Mouse (Mus musculus) ES-E14 (cell line): ENCODE measurements at regions not wholly inside any gene's neighbourhood (a gene's known extent, or its start where the extent isn't known, plus 50 kb on each side); places are given as distances from the start of the nearest gene placed in this dataset.

ENCODE experiments used
- DNase-seq: peaks from one replicate; pipeline ENCODE4 v3.0.0-alpha.2; 2013; ENCODE audit warnings: low read depth, low spot score
- H3K27ac ChIP-seq: 2 replicates; pipeline ENCODE4 v1.5.1; 2012; ENCODE audit warnings: low read depth, mild to moderate bottlenecking, low read length, moderate library complexity, mixed read lengths; ENCODE audit not compliant: poor library complexity, insufficient read depth, severe bottlenecking
- H3K36me3 ChIP-seq: 2 replicates; pipeline ENCODE4 v1.6.1; 2012; ENCODE audit warnings: mild to moderate bottlenecking, low read length, moderate library complexity, mixed read lengths; ENCODE audit not compliant: control insufficient read depth, poor library complexity, insufficient read depth, severe bottlenecking
- H3K4me1 ChIP-seq, 2 experiments: fragments of 150-350 bp in 1 of 2; sonication (generic) in 1 of 2; 2 replicates each; pipeline ENCODE4 v1.6.1; 2012; ENCODE audit warnings: low read length in 2 of 2, mild to moderate bottlenecking in 1 of 2, mixed read lengths in 1 of 2; ENCODE audit not compliant: control insufficient read depth in 2 of 2, insufficient read depth in 2 of 2, poor library complexity in 1 of 2
- H3K4me3 ChIP-seq, 2 experiments: fragments of 150-350 bp in 1 of 2; sonication (generic) in 1 of 2; 2 replicates each; pipeline ENCODE4 v1.5.1; 2012; ENCODE audit warnings: low read length in 2 of 2, low read depth in 1 of 2, mild to moderate bottlenecking in 1 of 2, mixed read lengths in 1 of 2; ENCODE audit not compliant: insufficient read depth in 1 of 2, poor library complexity in 1 of 2, severe bottlenecking in 1 of 2
- H3K9ac ChIP-seq: 2 replicates; pipeline ENCODE4 v1.6.1; 2012; ENCODE audit warnings: low read depth, mild to moderate bottlenecking, low read length, mixed read lengths; ENCODE audit not compliant: poor library complexity, insufficient read depth, severe bottlenecking
- H3K9me3 ChIP-seq: fragments of 150-350 bp; sonication (generic); 2 replicates; pipeline ENCODE4 v1.6.1; 2012; ENCODE audit warnings: low read depth, mild to moderate bottlenecking, low read length; ENCODE audit not compliant: control insufficient read depth, insufficient read depth
- CHD2 ChIP-seq: IDR thresholded peaks from 2 replicates; pipeline ENCODE4 v1.6.1; 2014; ENCODE audit warnings: mild to moderate bottlenecking, low read depth, low read length, inconsistent platforms
- HCFC1 ChIP-seq: IDR thresholded peaks from 2 replicates; pipeline ENCODE4 v1.6.1; 2012; ENCODE audit warnings: low read length, inconsistent platforms, borderline replicate concordance; ENCODE audit not compliant: insufficient read depth
- MAFK ChIP-seq: IDR thresholded peaks from 2 replicates; pipeline ENCODE4 v1.6.1; 2014; ENCODE audit warnings: mild to moderate bottlenecking, low read depth, low read length, inconsistent platforms; ENCODE audit not compliant: insufficient read depth
- ZC3H11A ChIP-seq: IDR thresholded peaks from 2 replicates; pipeline ENCODE4 v1.6.1; 2012; ENCODE audit warnings: low read depth, mild to moderate bottlenecking, inconsistent platforms, low read length, borderline replicate concordance
- ZNF384 ChIP-seq: IDR thresholded peaks from 2 replicates; pipeline ENCODE4 v1.6.1; 2012; ENCODE audit warnings: low read depth, low read length, inconsistent platforms
- in situ Hi-C, 2 experiments: fragments of 600-800 bp; cut with MboI; formaldehyde crosslinking; loops; one replicate each; pipeline ENCODE4 v1.15.1; 2025; ENCODE audit warnings: low sequenced_read_pairs in 2 of 2, inconsistent platforms in 1 of 2; ENCODE audit not compliant: unreplicated experiment in 2 of 2

DNA sequence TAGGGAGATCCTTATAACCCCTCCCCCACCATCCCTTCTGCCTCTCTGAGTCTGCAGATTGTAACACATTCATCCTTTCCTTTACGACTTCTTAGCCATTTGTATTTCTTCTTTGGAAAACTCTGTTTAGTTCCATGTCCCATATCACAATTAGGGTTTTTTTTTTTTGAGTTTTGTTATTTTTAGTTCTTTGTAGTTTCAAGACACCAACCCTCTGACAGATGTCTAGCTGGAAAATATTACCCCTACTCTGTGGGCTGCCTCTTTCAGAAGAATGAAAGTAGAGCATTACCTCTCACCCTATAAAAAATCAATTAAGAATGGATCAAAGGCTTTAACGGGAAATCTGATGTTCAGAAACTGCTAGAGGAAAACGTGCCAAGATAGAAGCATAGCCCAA is 180.1 kb downstream of the Gm5447 start:
- Histone ChIP-seq H3K9me3 (no peaks in the 10 kb centered on the region), H3K4me3 (no peak overlapping the region), H3K27ac (no peak overlapping the region), H3K36me3 (no peaks in the 10 kb centered on the region), H3K4me1 (no peaks in the 10 kb centered on the region), H3K9ac (no peak overlapping the region)
- TF ChIP-seq ZNF384 = no peak
- no peak for TF ChIP-seq ZC3H11A
- no peak for TF ChIP-seq HCFC1
- no peak for TF ChIP-seq CHD2
- no peak for TF ChIP-seq MAFK
- DNase-seq = no peak
- in situ Hi-C loops = no loop called here

DNA sequence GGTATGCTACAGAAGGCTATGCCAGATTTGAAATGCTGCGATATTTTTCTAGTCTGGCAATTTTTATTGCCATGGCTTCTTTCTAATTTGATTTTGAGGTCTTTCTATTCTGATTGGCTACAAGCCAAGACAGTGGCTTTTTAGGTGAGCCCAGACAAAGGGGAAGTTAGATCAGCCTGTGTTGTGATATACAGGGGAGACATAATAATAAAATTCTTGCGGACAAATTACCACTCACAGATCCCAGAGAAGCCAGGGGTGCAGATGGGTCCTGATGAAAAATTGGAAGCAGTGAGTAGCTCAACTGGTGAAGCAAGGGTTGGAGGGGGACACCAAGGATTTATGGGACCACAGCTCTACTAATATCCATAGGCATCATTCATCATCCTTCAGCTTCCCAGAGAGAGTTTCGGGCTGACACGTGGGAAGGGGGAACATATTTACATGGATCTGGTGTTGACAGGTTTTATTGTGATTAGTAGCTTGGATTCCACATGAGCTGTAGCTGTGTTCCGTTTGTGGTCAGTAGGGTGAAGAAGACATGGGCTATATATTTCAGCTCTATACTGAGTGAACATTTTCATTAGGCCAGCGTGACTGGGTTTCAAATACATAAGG is 190.0 kb downstream of the Gm5447 start:
- TF ChIP-seq MAFK = no peak
- TF ChIP-seq HCFC1 = no peak
- TF ChIP-seq ZNF384 = no peak
- no peak for TF ChIP-seq CHD2
- TF ChIP-seq ZC3H11A = no peak
- DNase-seq = no peak
- in situ Hi-C loops = no loop called here
- Histone ChIP-seq H3K9ac (no peak overlapping the region), H3K36me3 (no peaks in the 10 kb centered on the region), H3K4me3 (no peak overlapping the region), H3K27ac (no peak overlapping the region), H3K4me1 (no peaks in the 10 kb centered on the region), H3K9me3 (no peaks in the 10 kb centered on the region)

DNA sequence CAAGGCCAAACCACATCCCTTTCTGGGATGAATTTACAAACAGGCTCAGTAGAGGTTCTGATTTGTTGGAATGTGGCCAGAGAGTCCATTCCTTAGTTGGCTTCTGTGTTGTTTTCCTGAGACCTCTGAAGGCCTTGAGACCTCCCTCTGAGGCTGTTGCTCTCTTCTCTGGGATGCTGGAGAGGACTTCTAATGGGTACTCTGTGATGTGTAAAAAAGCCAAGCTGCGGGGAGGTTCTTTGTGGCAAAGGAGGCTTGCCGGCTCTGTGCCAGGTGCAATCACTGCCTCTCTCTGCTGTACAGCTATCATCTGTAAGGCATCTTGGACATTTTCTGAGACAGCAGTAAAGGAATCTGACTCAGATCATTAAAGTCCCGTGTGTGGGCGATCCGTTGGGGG is 192.3 kb downstream of the Gm5447 start:
- in situ Hi-C loops = no loop called here
- DNase-seq = no peak
- Histone ChIP-seq H3K4me3 (no peak overlapping the region), H3K4me1 (no peaks in the 10 kb centered on the region), H3K36me3 (no peaks in the 10 kb centered on the region), H3K27ac (no peak overlapping the region), H3K9me3 (no peaks in the 10 kb centered on the region), H3K9ac (no peak overlapping the region)
- TF ChIP-seq MAFK (no peak), CHD2 (no peak), HCFC1 (no peak), ZC3H11A (no peak), ZNF384 (no peak)

DNA sequence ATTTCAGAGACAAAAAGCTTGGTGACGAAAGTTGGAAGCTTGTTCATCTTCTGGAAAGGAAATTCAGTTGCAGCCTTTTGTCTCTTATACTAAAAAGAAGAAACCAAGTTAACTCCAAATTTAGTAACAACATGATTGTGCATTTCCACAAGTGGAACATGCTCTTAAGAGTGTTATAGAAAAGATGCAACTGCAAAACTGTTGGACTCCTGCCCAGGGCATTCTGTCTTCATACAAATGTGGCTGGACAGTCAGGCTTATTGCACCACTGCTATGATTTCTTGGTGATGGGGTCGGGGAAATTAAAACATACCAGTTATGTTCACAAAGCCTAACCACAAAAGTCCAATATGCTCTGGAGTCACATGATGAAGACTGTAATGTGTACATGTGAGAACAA is 194.8 kb downstream of the Gm5447 start:
- in situ Hi-C loops = no loop called here
- no peak for DNase-seq
- no peak overlapping the region for H3K4me3 ChIP-seq
- H3K36me3 ChIP-seq = no peaks in the 10 kb centered on the region
- H3K9me3 ChIP-seq = no peaks in the 10 kb centered on the region
- TF ChIP-seq CHD2 (no peak), MAFK (no peak), ZC3H11A (no peak), HCFC1 (no peak), ZNF384 (no peak)
- H3K27ac ChIP-seq = no peak overlapping the region
- no peak overlapping the region for H3K9ac ChIP-seq
- H3K4me1 ChIP-seq = no peaks in the 10 kb centered on the region

GRCm38 (mm10) chr13:31171751-31172150 is 197.7 kb downstream of the Gm5447 start:
- Histone ChIP-seq H3K4me3 (no peak overlapping the region), H3K4me1 (no peaks in the 10 kb centered on the region), H3K36me3 (no peaks in the 10 kb centered on the region), H3K9ac (no peak overlapping the region), H3K9me3 (no peaks in the 10 kb centered on the region), H3K27ac (no peak overlapping the region)
- TF ChIP-seq ZC3H11A = no peak
- DNase-seq = no peak
- in situ Hi-C loops = no loop called here
